Mouse (Mus musculus): ENCODE results near the gene Zfp322a.

- no peak for TF ChIP-seq CTCF (IDR thresholded peaks at IDR 0.05; ENCODE audit: borderline replicate concordance, insufficient read depth, low read depth, low read length)
- TF ChIP-seq POLR2A (IDR thresholded peaks at IDR 0.05; ENCODE audit: borderline replicate concordance, insufficient read depth, low read length): no peak
Measured at GRCm38 (mm10) chr13:23317305-23317889, 51.6 kb downstream of the Zfp322a start.
